Mouse (Mus musculus): ENCODE measurements at regions not wholly inside any gene's neighbourhood (a gene's known extent, or its start where the extent isn't known, plus 50 kb on each side); places are given as distances from the start of the nearest gene placed in this dataset.

- intact Hi-C loops (cut with DNase I) = no loop called here
- DNase-seq (ENCODE audit: low spot score in 2 of 2) = no peak
Measured at GRCm38 (mm10) chr5:28943571-28944316, 252.0 kb upstream of the Rnf32 start.

GRCm38 (mm10) chr5:28940972-28941371, 254.8 kb upstream of the Rnf32 start:
- no peak for DNase-seq (ENCODE audit: low spot score in 2 of 2)
- intact Hi-C loops (cut with DNase I) = no loop called here

GRCm38 (mm10) chr5:28919296-28920063, 276.3 kb upstream of the Rnf32 start:
- intact Hi-C loops (cut with DNase I) = no loop called here
- peak in 1 of 2 experiments; percentile 4 for DNase-seq (ENCODE audit: low spot score in 2 of 2)

GRCm38 (mm10) chr5:28904500-28904899, 291.3 kb upstream of the Rnf32 start:
- intact Hi-C loops (cut with DNase I) = no loop called here
- peak in 1 of 2 experiments; percentile 50 for DNase-seq (ENCODE audit: low spot score in 2 of 2)

- DNase-seq (ENCODE audit: low spot score in 2 of 2) = no peak
- intact Hi-C loops (cut with DNase I) = no loop called here
Measured at GRCm38 (mm10) chr5:28903805-28904320, 291.9 kb upstream of the Rnf32 start.

- DNase-seq (ENCODE audit: low spot score in 2 of 2) = no peak
- intact Hi-C loops (cut with DNase I) = no loop called here
Measured at GRCm38 (mm10) chr5:28892703-28893249, 303.0 kb upstream of the Rnf32 start.

- intact Hi-C loops (cut with DNase I) = no loop called here
Measured at GRCm38 (mm10) chr5:28891988-28892387, 303.8 kb upstream of the Rnf32 start.

GRCm38 (mm10) chr5:28884746-28885365, 310.9 kb upstream of the Rnf32 start:
- intact Hi-C loops (cut with DNase I) = no loop called here
- no peak for DNase-seq (ENCODE audit: low spot score in 2 of 2)

More at GRCm38 (mm10) chr5:28891988-28892387, 303.8 kb upstream of the Rnf32 start:
- DNase-seq (ENCODE audit: low spot score in 2 of 2) = no peak

GRCm38 (mm10) chr5:28876199-28876598, 319.6 kb upstream of the Rnf32 start:
- DNase-seq (ENCODE audit: low spot score in 2 of 2) = no peak
- intact Hi-C loops (cut with DNase I) = no loop called here

GRCm38 (mm10) chr5:28873600-28874265, 322.1 kb upstream of the Rnf32 start:
- intact Hi-C loops (cut with DNase I) = no loop called here
- DNase-seq (ENCODE audit: low spot score in 2 of 2) = peak in 1 of 2 experiments; percentile 63

GRCm38 (mm10) chr5:28859604-28860371, 336.0 kb upstream of the Rnf32 start:
- peak; percentile 87 to 96 for DNase-seq (ENCODE audit: low spot score in 2 of 2)
- intact Hi-C loops (cut with DNase I) = loop anchor here (5.0 to 10.0 kb wide), 2 partner anchors 42 to 395 kb away; partner anchors contain the start of gene Shh

GRCm38 (mm10) chr5:28838141-28838925, 357.5 kb upstream of the Rnf32 start:
- no peak for DNase-seq (ENCODE audit: low spot score in 2 of 2)
- intact Hi-C loops (cut with DNase I) = no loop called here

- DNase-seq (ENCODE audit: low spot score in 2 of 2) = peak; percentile 65 to 92
- intact Hi-C loops (cut with DNase I) = loop anchor here (5.0 kb wide), 1 partner anchor 38 kb away; no protein-coding TSS in a partner anchor
Measured at GRCm38 (mm10) chr5:28819091-28819490, 352.0 kb upstream of the Shh start.

GRCm38 (mm10) chr5:28807950-28808349, 340.9 kb upstream of the Shh start:
- intact Hi-C loops (cut with DNase I) = no loop called here
- no peak for DNase-seq (ENCODE audit: low spot score in 2 of 2)

- intact Hi-C loops (cut with DNase I) = no loop called here
- no peak for DNase-seq (ENCODE audit: low spot score in 2 of 2)
Measured at GRCm38 (mm10) chr5:28799464-28799863, 332.4 kb upstream of the Shh start.

GRCm38 (mm10) chr5:28798361-28798760, 331.3 kb upstream of the Shh start:
- intact Hi-C loops (cut with DNase I) = no loop called here
- no peak for DNase-seq (ENCODE audit: low spot score in 2 of 2)

- intact Hi-C loops (cut with DNase I) = no loop called here
- no peak for DNase-seq (ENCODE audit: low spot score in 2 of 2)
Measured at GRCm38 (mm10) chr5:28795130-28795758, 328.2 kb upstream of the Shh start.
